Mouse (Mus musculus) limb, embryonic 14.5 days (tissue): ENCODE data around the gene Unc79. TPM values are rescaled to one million over a fixed set of nuclear protein-coding genes. Genes with fewer than 3 reads are reported as not detected.

Source experiments
- ATAC-seq: fragments of 200-750 bp; cut with Nextera tagmentation; 2 replicates; pipeline ENCODE4 v1.8.0; 2017; ENCODE audit warnings: low read depth, moderate number of reproducible peaks, moderate TSS enrichment; ENCODE audit not compliant: low FRiP score
- DNase-seq: peaks from one replicate; pipeline ENCODE4 v3.0.0-alpha.2; 2015; ENCODE audit warnings: low spot score
- H3K27ac ChIP-seq: fragments of 300-500 bp; sonication (generic); replicated peaks from 2 replicates; pipeline ENCODE4 v1.5.1; 2014; ENCODE audit warnings: low read depth, mild to moderate bottlenecking, low read length, moderate library complexity, mixed read lengths
- H3K27me3 ChIP-seq: fragments of 300-500 bp; sonication (generic); 2 replicates; pipeline ENCODE4 v1.6.1; 2014; ENCODE audit warnings: low read length, mixed read lengths; ENCODE audit not compliant: control insufficient read depth, insufficient read depth
- H3K36me3 ChIP-seq: fragments of 300-500 bp; sonication (generic); 2 replicates; pipeline ENCODE4 v1.6.1; 2014; ENCODE audit warnings: mild to moderate bottlenecking, low read length, moderate library complexity, mixed read lengths; ENCODE audit not compliant: control insufficient read depth, insufficient read depth
- H3K4me1 ChIP-seq: fragments of 300-500 bp; sonication (generic); 2 replicates; pipeline ENCODE4 v1.6.1; 2014; ENCODE audit warnings: antibody characterized with exemption, low read length, mixed read lengths; ENCODE audit not compliant: control insufficient read depth, insufficient read depth
- H3K4me2 ChIP-seq: fragments of 300-500 bp; sonication (generic); replicated peaks from 2 replicates; pipeline ENCODE4 v1.6.1; 2014; ENCODE audit warnings: low read depth, mild to moderate bottlenecking, low read length, moderate library complexity; ENCODE audit not compliant: severe bottlenecking
- H3K4me3 ChIP-seq: fragments of 300-500 bp; sonication (generic); replicated peaks from 2 replicates; pipeline ENCODE4 v1.5.1; 2014; ENCODE audit warnings: low read length
- H3K9ac ChIP-seq: fragments of 300-500 bp; sonication (generic); 2 replicates; pipeline ENCODE4 v1.6.1; 2014; ENCODE audit warnings: mild to moderate bottlenecking, low read depth, low read length, moderate library complexity; ENCODE audit not compliant: severe bottlenecking
- H3K9me3 ChIP-seq: fragments of 300-500 bp; sonication (generic); 2 replicates; pipeline ENCODE4 v1.6.1; 2016; ENCODE audit warnings: low read length; ENCODE audit not compliant: control insufficient read depth
- POLR2A ChIP-seq: fragments of 200-500 bp; IDR thresholded peaks from 2 replicates; pipeline ENCODE4 v1.8.0; 2012; ENCODE audit warnings: inconsistent platforms, mild to moderate bottlenecking, moderate library complexity, borderline replicate concordance; ENCODE audit not compliant: insufficient read depth, insufficient read length; ENCODE audit errors: extremely low read depth
- WGBS: fragments of 180-500 bp; shearing (Covaris S2); extraction: QIAGEN DNeasy Blood & Tissue Kit; methylation state at CpG from one replicate; pipeline ENCODE4 v1.1.7; 2014; 5-methylcytosine and 5-hydroxymethylcytosine counted together
- polyA plus RNA-seq, 2 experiments: library from polyadenylated mRNA; depleted of rRNA in 1 of 2; stranded (reverse) in 1 of 2; unstranded in 1 of 2; fragments of >200 nt; fragmentation: Nextera tagmentation in 1 of 2; extraction: Ambion mirVana in 1 of 2; gene quantifications; 2 replicates each; pipeline versions ENCODE4 v1.2.1 to v1.2.3; 2012 to 2014

Unc79 gene
- polyA plus RNA-seq, 2 experiments, result 0.04 to 0.45 TPM

DNA sequence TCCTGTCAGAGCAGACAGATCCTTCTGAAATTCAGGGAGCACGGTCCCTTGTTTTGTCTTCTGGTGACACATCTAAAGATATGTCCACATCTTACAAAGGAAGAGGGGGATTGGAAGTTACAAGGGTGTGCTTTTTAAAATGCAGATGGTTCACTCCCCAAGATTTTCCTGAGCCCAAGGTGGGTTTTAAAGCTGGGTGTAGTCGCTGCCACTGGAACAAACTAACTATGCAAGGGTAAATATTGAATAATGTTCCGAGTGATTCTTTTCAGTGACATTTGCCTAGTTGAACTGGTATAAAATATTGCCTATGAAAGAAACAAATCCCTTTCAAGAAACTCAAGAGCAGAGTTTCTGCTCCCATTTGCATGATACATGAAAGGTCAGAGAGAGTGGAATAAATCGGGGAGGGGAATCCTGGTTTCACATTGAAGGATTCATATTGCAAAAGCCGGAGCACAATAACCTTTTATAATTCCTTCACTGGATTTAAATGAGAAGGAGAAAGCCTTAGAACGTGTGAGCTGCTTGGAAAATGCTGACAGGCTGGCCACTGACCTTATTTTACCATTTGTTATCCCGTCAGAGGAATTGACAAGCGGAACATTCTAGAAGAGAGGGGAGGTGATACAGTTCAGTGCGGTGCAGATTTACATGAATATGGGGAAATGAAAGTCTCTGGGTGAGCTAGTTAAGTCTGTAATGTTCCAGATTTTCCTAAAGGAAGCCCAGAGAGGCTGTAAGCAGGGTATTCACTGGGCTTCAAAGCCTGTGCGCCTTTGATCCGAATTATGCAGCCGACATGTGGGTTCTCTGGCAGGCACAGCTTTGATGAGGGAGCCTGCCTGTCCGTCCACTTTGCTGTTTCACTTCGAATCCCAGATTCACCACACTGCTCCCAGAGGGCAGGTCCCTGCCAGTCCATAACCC is 215.7 kb downstream of the Unc79 start:
- no peak overlapping the region for H3K4me2 ChIP-seq
- H3K27me3 ChIP-seq, result no peaks in the 10 kb centered on the region
- no peak for TF ChIP-seq POLR2A
- no peak overlapping the region for H3K4me3 ChIP-seq
- H3K9me3 ChIP-seq, result no peaks in the 10 kb centered on the region
- no peak for ATAC-seq
- no peak overlapping the region for H3K9ac ChIP-seq
- H3K27ac ChIP-seq, result no peak overlapping the region
- 46% methylated on average over 14 of the region's 14 CpGs for WGBS
- H3K36me3 ChIP-seq, result no peaks in the 10 kb centered on the region
- DNase-seq, result no peak
- peaks cover 4% of the 10 kb centered on the region; the same call in 1 of the 2 replicates for H3K4me1 ChIP-seq

- DNase-seq (no peak), ATAC-seq (no peak)
- H3K4me3 ChIP-seq, result no peak overlapping the region
- no peak overlapping the region for H3K4me2 ChIP-seq
- no peaks in the 10 kb centered on the region for H3K27me3 ChIP-seq
- no peak overlapping the region for H3K9ac ChIP-seq
- no peaks in the 10 kb centered on the region for H3K9me3 ChIP-seq
- H3K27ac ChIP-seq, result no peak overlapping the region
- 59% methylated on average over 12 of the region's 12 CpGs for WGBS
- no peak for TF ChIP-seq POLR2A
- H3K4me1 ChIP-seq, result peaks cover 4% of the 10 kb centered on the region; the same call in 1 of the 2 replicates
- H3K36me3 ChIP-seq, result no peaks in the 10 kb centered on the region
These were observed 220.2 kb downstream of the Unc79 start for GRCm38 (mm10) chr12:103168892-103169291.

- no peaks in the 10 kb centered on the region for H3K9me3 ChIP-seq
- H3K4me1 ChIP-seq, result no peaks in the 10 kb centered on the region
- H3K4me2 ChIP-seq, result no peak overlapping the region
- DNase-seq, result no peak
- no peak overlapping the region for H3K9ac ChIP-seq
- TF ChIP-seq POLR2A, result no peak
- no peaks in the 10 kb centered on the region for H3K36me3 ChIP-seq
- no peak for ATAC-seq
- no peak overlapping the region for H3K4me3 ChIP-seq
- 11% methylated on average over 7 of the region's 7 CpGs for WGBS
- no peaks in the 10 kb centered on the region for H3K27me3 ChIP-seq
- no peak overlapping the region for H3K27ac ChIP-seq
These were observed 234.4 kb downstream of the Unc79 start for GRCm38 (mm10) chr12:103183057-103183456.

GRCm38 (mm10) chr12:103187020-103187419 is 238.4 kb downstream of the Unc79 start:
- WGBS, result 80% methylated on average over 7 of the region's 7 CpGs
- H3K4me1 ChIP-seq, result no peaks in the 10 kb centered on the region
- no peaks in the 10 kb centered on the region for H3K27me3 ChIP-seq
- DNase-seq (no peak), ATAC-seq (no peak)
- H3K27ac ChIP-seq, result no peak overlapping the region
- no peak for TF ChIP-seq POLR2A
- no peak overlapping the region for H3K4me3 ChIP-seq
- no peak overlapping the region for H3K9ac ChIP-seq
- H3K4me2 ChIP-seq, result no peak overlapping the region
- H3K36me3 ChIP-seq, result no peaks in the 10 kb centered on the region
- H3K9me3 ChIP-seq, result no peaks in the 10 kb centered on the region

- TF ChIP-seq POLR2A, result no peak
- H3K4me3 ChIP-seq, result no peak overlapping the region
- 51% methylated on average over 8 of the region's 8 CpGs for WGBS
These were observed 239.6 kb downstream of the Unc79 start for GRCm38 (mm10) chr12:103188223-103188622.

GRCm38 (mm10) chr12:103189771-103190170 is 241.1 kb downstream of the Unc79 start:
- Histone ChIP-seq H3K4me1 (no peaks in the 10 kb centered on the region), H3K36me3 (no peaks in the 10 kb centered on the region), H3K9ac (no peak overlapping the region), H3K4me2 (no peak overlapping the region), H3K4me3 (no peak overlapping the region), H3K27me3 (no peaks in the 10 kb centered on the region), H3K9me3 (no peaks in the 10 kb centered on the region), H3K27ac (no peak overlapping the region)
- WGBS, result 82% methylated on average over 12 of the region's 12 CpGs
- ATAC-seq (no peak), DNase-seq (no peak)
- no peak for TF ChIP-seq POLR2A

More at GRCm38 (mm10) chr12:103188223-103188622, 239.6 kb downstream of the Unc79 start:
- ATAC-seq (no peak), DNase-seq (no peak)
- H3K9ac ChIP-seq, result no peak overlapping the region
- H3K27ac ChIP-seq, result no peak overlapping the region
- H3K36me3 ChIP-seq, result no peaks in the 10 kb centered on the region
- H3K9me3 ChIP-seq, result no peaks in the 10 kb centered on the region
- no peak overlapping the region for H3K4me2 ChIP-seq
- no peaks in the 10 kb centered on the region for H3K27me3 ChIP-seq
- no peaks in the 10 kb centered on the region for H3K4me1 ChIP-seq
